Mouse (Mus musculus): ENCODE data around the gene Ubqln3. TPM values are rescaled to one million over a fixed set of nuclear protein-coding genes. Genes with fewer than 3 reads are reported as not detected.

Ubqln3 gene
- polyA plus RNA-seq (2014; fragmentation: Nextera tagmentation; extraction: Ambion mirVana) = not detected in 2 replicates

GRCm38 (mm10) chr7:104143179-104143578 lies at the start of gene Ubqln3:
Gene Ubqln3, minus strand, starts transcription at chr7:104143279.
- no peaks in the 10 kb centered on the region for H3K36me3 ChIP-seq (ENCODE audit: control insufficient read depth, insufficient read depth, low read length)
- H3K4me3 ChIP-seq (ENCODE audit: low read depth, low read length) = no peak within 1 kb of the TSS
- ATAC-seq (replicated peaks; ENCODE audit: low FRiP score, low TSS enrichment, low read depth) (no peak), DNase-seq (ENCODE audit: low spot score) (no peak)
- H3K4me2 ChIP-seq (ENCODE audit: low read length) = no peak within 1 kb of the TSS
- H3K4me1 ChIP-seq (replicated peaks; ENCODE audit: control insufficient read depth, insufficient read depth, low read length) = no peaks in the 10 kb centered on the region
- H3K27ac ChIP-seq (ENCODE audit: low read depth) = no peak within 1 kb of the TSS
- 75% methylated on average over 3 of the region's 3 CpGs for WGBS
- H3K9ac ChIP-seq (ENCODE audit: low read length) = no peak within 1 kb of the TSS
- no peaks in the 10 kb centered on the region for H3K9me3 ChIP-seq (ENCODE audit: control insufficient read depth, low read length)
- H3K27me3 ChIP-seq (replicated peaks; ENCODE audit: control insufficient read depth, insufficient read depth, low read length) = no peaks in the 10 kb centered on the region

- no peak overlapping the region for H3K27ac ChIP-seq (ENCODE audit: low read depth)
- H3K4me2 ChIP-seq (ENCODE audit: low read length) = no peak overlapping the region
- H3K9me3 ChIP-seq (ENCODE audit: control insufficient read depth, low read length) = no peaks in the 10 kb centered on the region
- H3K9ac ChIP-seq (ENCODE audit: low read length) = no peak overlapping the region
- ATAC-seq (replicated peaks; ENCODE audit: low FRiP score, low TSS enrichment, low read depth) (no peak), DNase-seq (ENCODE audit: low spot score) (no peak)
- H3K27me3 ChIP-seq (replicated peaks; ENCODE audit: control insufficient read depth, insufficient read depth, low read length) = no peaks in the 10 kb centered on the region
- H3K4me3 ChIP-seq (ENCODE audit: low read depth, low read length) = no peak overlapping the region
- no peaks in the 10 kb centered on the region for H3K36me3 ChIP-seq (ENCODE audit: control insufficient read depth, insufficient read depth, low read length)
- 60% methylated on average over 9 of the region's 9 CpGs for WGBS
- no peaks in the 10 kb centered on the region for H3K4me1 ChIP-seq (replicated peaks; ENCODE audit: control insufficient read depth, insufficient read depth, low read length)
Measured at GRCm38 (mm10) chr7:104191275-104191674, 48.2 kb upstream of the Ubqln3 start.

DNA sequence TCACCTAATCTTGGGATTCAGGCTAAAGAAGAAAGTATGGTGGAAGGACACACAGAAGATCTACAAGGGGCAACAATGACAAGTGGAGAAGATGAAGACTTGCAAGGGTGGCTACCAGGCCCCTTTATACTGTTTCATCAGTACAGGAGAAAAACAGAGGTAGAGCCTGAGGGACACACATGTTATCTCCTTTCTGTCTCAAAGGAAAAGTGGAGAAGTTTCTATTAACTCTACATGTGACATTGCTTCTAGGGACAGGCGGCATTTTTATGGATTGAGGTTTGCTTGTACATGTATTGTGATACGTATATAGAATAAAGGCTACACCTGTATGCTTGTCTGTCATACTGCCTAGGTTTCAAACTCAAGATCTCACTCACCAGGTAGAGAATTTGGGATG lies 40.2 kb upstream of the Ubqln3 start, which contains the start of gene Olfr648:
Gene Olfr648 (minus strand): TSS at position 101 of the 400 bp plus-strand sequence.
- Histone ChIP-seq H3K4me1 (replicated peaks; ENCODE audit: control insufficient read depth, insufficient read depth, low read length) (no peaks in the 10 kb centered on the region), H3K9me3 (ENCODE audit: control insufficient read depth, low read length) (no peaks in the 10 kb centered on the region), H3K9ac (ENCODE audit: low read length) (no peak within 1 kb of the TSS), H3K4me3 (ENCODE audit: low read depth, low read length) (no peak within 1 kb of the TSS), H3K36me3 (ENCODE audit: control insufficient read depth, insufficient read depth, low read length) (no peaks in the 10 kb centered on the region), H3K27ac (ENCODE audit: low read depth) (no peak within 1 kb of the TSS), H3K27me3 (replicated peaks; ENCODE audit: control insufficient read depth, insufficient read depth, low read length) (no peaks in the 10 kb centered on the region), H3K4me2 (ENCODE audit: low read length) (no peak within 1 kb of the TSS)
- 85% methylated on average over 2 of the region's 2 CpGs for WGBS
- no peak for ATAC-seq (replicated peaks; ENCODE audit: low FRiP score, low TSS enrichment, low read depth)
- DNase-seq (ENCODE audit: low spot score) = no peak

- Histone ChIP-seq H3K27me3 (replicated peaks; ENCODE audit: control insufficient read depth, insufficient read depth, low read length) (no peaks in the 10 kb centered on the region), H3K4me1 (replicated peaks; ENCODE audit: control insufficient read depth, insufficient read depth, low read length) (no peaks in the 10 kb centered on the region), H3K9ac (ENCODE audit: low read length) (no peak overlapping the region), H3K9me3 (ENCODE audit: control insufficient read depth, low read length) (no peaks in the 10 kb centered on the region), H3K4me3 (ENCODE audit: low read depth, low read length) (no peak overlapping the region), H3K27ac (ENCODE audit: low read depth) (no peak overlapping the region), H3K36me3 (ENCODE audit: control insufficient read depth, insufficient read depth, low read length) (no peaks in the 10 kb centered on the region), H3K4me2 (ENCODE audit: low read length) (no peak overlapping the region)
- 84% methylated on average over 1 of the region's 1 CpGs for WGBS
- ATAC-seq (replicated peaks; ENCODE audit: low FRiP score, low TSS enrichment, low read depth) (no peak), DNase-seq (ENCODE audit: low spot score) (no peak)
Measured at GRCm38 (mm10) chr7:104179074-104179473, 36.0 kb upstream of the Ubqln3 start.

GRCm38 (mm10) chr7:104178422-104179054 lies 35.5 kb upstream of the Ubqln3 start:
- Histone ChIP-seq H3K9ac (ENCODE audit: low read length) (no peak overlapping the region), H3K27ac (ENCODE audit: low read depth) (no peak overlapping the region), H3K36me3 (ENCODE audit: control insufficient read depth, insufficient read depth, low read length) (no peaks in the 10 kb centered on the region), H3K4me1 (replicated peaks; ENCODE audit: control insufficient read depth, insufficient read depth, low read length) (no peaks in the 10 kb centered on the region), H3K4me2 (ENCODE audit: low read length) (no peak overlapping the region), H3K9me3 (ENCODE audit: control insufficient read depth, low read length) (no peaks in the 10 kb centered on the region), H3K27me3 (replicated peaks; ENCODE audit: control insufficient read depth, insufficient read depth, low read length) (no peaks in the 10 kb centered on the region), H3K4me3 (ENCODE audit: low read depth, low read length) (no peak overlapping the region)
- WGBS = 72% methylated on average over 5 of the region's 5 CpGs
- no peak for DNase-seq (ENCODE audit: low spot score)
- ATAC-seq (replicated peaks; ENCODE audit: low FRiP score, low TSS enrichment, low read depth) = no peak

- Histone ChIP-seq H3K27me3 (replicated peaks; ENCODE audit: control insufficient read depth, insufficient read depth, low read length) (no peaks in the 10 kb centered on the region), H3K9ac (ENCODE audit: low read length) (no peak overlapping the region), H3K9me3 (ENCODE audit: control insufficient read depth, low read length) (no peaks in the 10 kb centered on the region), H3K4me1 (replicated peaks; ENCODE audit: control insufficient read depth, insufficient read depth, low read length) (no peaks in the 10 kb centered on the region), H3K4me3 (ENCODE audit: low read depth, low read length) (no peak overlapping the region), H3K36me3 (ENCODE audit: control insufficient read depth, insufficient read depth, low read length) (no peaks in the 10 kb centered on the region), H3K27ac (ENCODE audit: low read depth) (no peak overlapping the region), H3K4me2 (ENCODE audit: low read length) (no peak overlapping the region)
- WGBS = 71% methylated on average over 1 of the region's 1 CpGs
- DNase-seq (ENCODE audit: low spot score) (no peak), ATAC-seq (replicated peaks; ENCODE audit: low FRiP score, low TSS enrichment, low read depth) (no peak)
Measured at GRCm38 (mm10) chr7:104175085-104175484, 32.0 kb upstream of the Ubqln3 start.

- H3K27me3 ChIP-seq (replicated peaks; ENCODE audit: control insufficient read depth, insufficient read depth, low read length) = no peaks in the 10 kb centered on the region
- no peak overlapping the region for H3K27ac ChIP-seq (ENCODE audit: low read depth)
- H3K4me1 ChIP-seq (replicated peaks; ENCODE audit: control insufficient read depth, insufficient read depth, low read length) = no peaks in the 10 kb centered on the region
- ATAC-seq (replicated peaks; ENCODE audit: low FRiP score, low TSS enrichment, low read depth) = no peak
- H3K4me2 ChIP-seq (ENCODE audit: low read length) = no peak overlapping the region
- H3K4me3 ChIP-seq (ENCODE audit: low read depth, low read length) = no peak overlapping the region
- DNase-seq (ENCODE audit: low spot score) = no peak
- no peak overlapping the region for H3K9ac ChIP-seq (ENCODE audit: low read length)
- H3K36me3 ChIP-seq (ENCODE audit: control insufficient read depth, insufficient read depth, low read length) = no peaks in the 10 kb centered on the region
- 73% methylated on average over 6 of the region's 6 CpGs for WGBS
- no peaks in the 10 kb centered on the region for H3K9me3 ChIP-seq (ENCODE audit: control insufficient read depth, low read length)
Measured at GRCm38 (mm10) chr7:104169634-104170204, 26.6 kb upstream of the Ubqln3 start.

DNA sequence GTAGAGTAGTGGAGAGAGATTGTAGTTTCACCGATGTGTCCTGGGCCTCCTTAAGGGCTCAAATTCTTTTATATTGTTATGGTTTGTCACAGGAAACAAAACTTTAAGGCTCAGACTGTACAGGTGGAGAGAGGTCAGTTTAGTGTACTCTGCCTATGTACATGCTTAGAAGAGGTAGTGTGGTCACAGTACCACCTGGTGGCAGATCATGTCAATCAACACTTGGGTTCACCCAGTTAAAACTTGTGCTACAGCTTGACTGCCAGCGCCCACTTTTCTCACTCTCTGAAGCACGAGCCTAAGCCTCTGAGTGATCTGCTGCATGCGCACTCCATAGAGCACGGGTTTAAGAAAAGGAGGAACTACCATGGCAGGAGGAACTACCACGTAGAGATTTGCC lies 24.0 kb upstream of the Ubqln3 start:
- WGBS = 78% methylated on average over 6 of the region's 6 CpGs

GRCm38 (mm10) chr7:104150456-104150855 lies 7.4 kb upstream of the Ubqln3 start, which contains the start of gene Ubqlnl:
Gene Ubqlnl, minus strand, starts transcription at chr7:104150556.
- 93% methylated on average over 2 of the region's 2 CpGs for WGBS
- Histone ChIP-seq H3K4me3 (ENCODE audit: low read depth, low read length) (no peak within 1 kb of the TSS), H3K9ac (ENCODE audit: low read length) (no peak within 1 kb of the TSS), H3K9me3 (ENCODE audit: control insufficient read depth, low read length) (no peaks in the 10 kb centered on the region), H3K4me2 (ENCODE audit: low read length) (no peak within 1 kb of the TSS), H3K36me3 (ENCODE audit: control insufficient read depth, insufficient read depth, low read length) (no peaks in the 10 kb centered on the region), H3K27me3 (replicated peaks; ENCODE audit: control insufficient read depth, insufficient read depth, low read length) (no peaks in the 10 kb centered on the region), H3K27ac (ENCODE audit: low read depth) (no peak within 1 kb of the TSS), H3K4me1 (replicated peaks; ENCODE audit: control insufficient read depth, insufficient read depth, low read length) (no peaks in the 10 kb centered on the region)
- no peak for DNase-seq (ENCODE audit: low spot score)
- no peak for ATAC-seq (replicated peaks; ENCODE audit: low FRiP score, low TSS enrichment, low read depth)

More for the DNA sequence above, 24.0 kb upstream of the Ubqln3 start:
- Histone ChIP-seq H3K4me2 (ENCODE audit: low read length) (no peak overlapping the region), H3K27ac (ENCODE audit: low read depth) (no peak overlapping the region), H3K9me3 (ENCODE audit: control insufficient read depth, low read length) (no peaks in the 10 kb centered on the region), H3K4me1 (replicated peaks; ENCODE audit: control insufficient read depth, insufficient read depth, low read length) (no peaks in the 10 kb centered on the region), H3K4me3 (ENCODE audit: low read depth, low read length) (no peak overlapping the region), H3K27me3 (replicated peaks; ENCODE audit: control insufficient read depth, insufficient read depth, low read length) (no peaks in the 10 kb centered on the region), H3K36me3 (ENCODE audit: control insufficient read depth, insufficient read depth, low read length) (no peaks in the 10 kb centered on the region), H3K9ac (ENCODE audit: low read length) (no peak overlapping the region)
- no peak for ATAC-seq (replicated peaks; ENCODE audit: low FRiP score, low TSS enrichment, low read depth)
- DNase-seq (ENCODE audit: low spot score) = no peak
